Mouse (Mus musculus) stomach, adult 2 months (tissue): Measurements from ENCODE around the gene Gm20911. TPM values are rescaled to one million over a fixed set of nuclear protein-coding genes. Genes with fewer than 3 reads are reported as not detected.

Experiments
- polyA plus RNA-seq: library from polyadenylated mRNA; depleted of rRNA; stranded (reverse); fragments of >200 nt; gene quantifications from 2 replicates; pipeline ENCODE4 v1.2.3, GENCODE M21; 2012; rRNA removed

Gene Gm20911
- polyA plus RNA-seq = not detected in 2 replicates

DNA sequence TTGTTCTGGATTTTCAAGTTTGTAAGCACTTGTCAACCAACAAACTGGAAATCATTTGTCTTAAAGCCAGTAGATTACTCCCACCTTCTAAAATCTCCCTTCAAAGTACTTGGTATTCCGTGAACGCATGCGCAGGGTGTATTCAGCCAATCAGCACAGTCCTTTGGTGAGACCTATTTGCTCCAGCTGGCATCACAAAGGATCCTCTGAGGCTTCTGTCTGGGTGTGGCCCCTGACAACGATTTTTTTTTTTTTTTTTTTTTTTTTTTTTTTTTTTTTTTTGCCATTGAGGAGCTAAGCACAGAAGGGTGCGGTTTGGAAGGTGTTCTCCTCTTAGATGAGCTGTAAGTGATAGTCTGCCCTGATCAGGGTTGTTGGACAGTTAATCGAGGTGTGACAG lies at the start of gene Gm20911:
Gene Gm20911 (plus strand): TSS at position 301 of the 400 bp plus-strand sequence.

